Mouse (Mus musculus) macrophage (primary cell): ENCODE measurements around the gene Rnf181. TPM values are rescaled to one million over a fixed set of nuclear protein-coding genes. Genes with fewer than 3 reads are reported as not detected.

Experiments
- H3K27ac ChIP-seq: fragments of 350-480 bp; formaldehyde crosslinking; 2 replicates; pipeline ENCODE4 v1.9.0; 2021
- H3K36me3 ChIP-seq: fragments of 350-480 bp; formaldehyde crosslinking; 2 replicates; pipeline ENCODE4 v1.9.0; 2021; ENCODE audit errors: inconsistent target
- H3K4me3 ChIP-seq: fragments of 350-480 bp; formaldehyde crosslinking; 2 replicates; pipeline ENCODE4 v1.9.0; 2021; ENCODE audit errors: inconsistent target
- H3K79me2 ChIP-seq: fragments of 350-480 bp; formaldehyde crosslinking; 2 replicates; pipeline ENCODE4 v1.9.0; 2021; ENCODE audit errors: inconsistent target
- WGBS: methylation state at CpG from one replicate; pipeline ENCODE4 v1.1.7; 2026; ENCODE audit warnings: inconsistent platforms; ENCODE audit not compliant: missing documents; 5-methylcytosine and 5-hydroxymethylcytosine counted together
- polyA plus RNA-seq: library from polyadenylated mRNA; stranded (reverse); fragments of 250-400 nt; gene quantifications from 3 replicates; pipeline ENCODE4 v1.2.4, GENCODE M21; 2018; ENCODE audit warnings: inconsistent platforms

The Rnf181 gene
- polyA plus RNA-seq, 1 experiment from 2014 or later, result 89.0 TPM

GRCm38 (mm10) chr6:72374820-72375563 is 8.2 kb upstream of the Rnf181 start:
- Histone ChIP-seq H3K27ac (no peak overlapping the region), H3K79me2 (no peaks in the 10 kb centered on the region), H3K36me3 (no peaks in the 10 kb centered on the region), H3K4me3 (no peak overlapping the region)
- WGBS, result 15% methylated on average over 15 of the region's 15 CpGs

- Histone ChIP-seq H3K36me3 (no peaks in the 10 kb centered on the region), H3K4me3 (no peak overlapping the region), H3K79me2 (no peaks in the 10 kb centered on the region), H3K27ac (no peak overlapping the region)
- 85% methylated on average over 7 of the region's 7 CpGs for WGBS
Observed at GRCm38 (mm10) chr6:72374206-72374605, 7.5 kb upstream of the Rnf181 start.

- H3K27ac ChIP-seq, result no peak overlapping the region
- WGBS, result 95% methylated on average over 4 of the region's 4 CpGs
- H3K79me2 ChIP-seq, result no peaks in the 10 kb centered on the region
- H3K36me3 ChIP-seq, result no peaks in the 10 kb centered on the region
- no peak overlapping the region for H3K4me3 ChIP-seq
Observed at GRCm38 (mm10) chr6:72373184-72373583, 6.4 kb upstream of the Rnf181 start.

DNA sequence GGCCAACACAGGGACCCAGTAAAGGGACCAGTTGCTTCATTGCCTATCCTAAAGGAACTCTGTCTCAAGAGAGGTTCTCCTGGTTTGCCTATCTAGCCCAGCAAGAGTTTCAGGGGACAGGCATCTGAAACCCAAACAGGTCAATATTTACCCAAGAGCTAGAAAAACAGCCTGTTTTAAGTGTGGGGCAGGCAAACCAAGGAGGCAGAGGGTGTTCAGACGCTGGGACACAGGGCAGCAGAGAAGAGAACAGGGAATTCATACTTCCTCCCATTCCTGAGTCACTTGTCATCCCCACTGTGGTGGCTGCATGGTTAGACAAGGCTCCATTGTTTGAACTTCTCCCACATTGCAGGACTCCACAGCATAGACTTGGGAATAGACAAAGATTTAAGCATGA is 4.8 kb upstream of the Rnf181 start:
- Histone ChIP-seq H3K79me2 (no peaks in the 10 kb centered on the region), H3K27ac (no peak overlapping the region), H3K36me3 (no peaks in the 10 kb centered on the region), H3K4me3 (no peak overlapping the region)
- WGBS, result 44% methylated on average over 1 of the region's 1 CpGs

GRCm38 (mm10) chr6:72371147-72371546 is 4.4 kb upstream of the Rnf181 start:
- no peaks in the 10 kb centered on the region for H3K36me3 ChIP-seq
- WGBS, result 86% methylated on average over 4 of the region's 5 CpGs
- H3K27ac ChIP-seq, result no peak overlapping the region
- H3K4me3 ChIP-seq, result no peak overlapping the region
- H3K79me2 ChIP-seq, result no peaks in the 10 kb centered on the region

DNA sequence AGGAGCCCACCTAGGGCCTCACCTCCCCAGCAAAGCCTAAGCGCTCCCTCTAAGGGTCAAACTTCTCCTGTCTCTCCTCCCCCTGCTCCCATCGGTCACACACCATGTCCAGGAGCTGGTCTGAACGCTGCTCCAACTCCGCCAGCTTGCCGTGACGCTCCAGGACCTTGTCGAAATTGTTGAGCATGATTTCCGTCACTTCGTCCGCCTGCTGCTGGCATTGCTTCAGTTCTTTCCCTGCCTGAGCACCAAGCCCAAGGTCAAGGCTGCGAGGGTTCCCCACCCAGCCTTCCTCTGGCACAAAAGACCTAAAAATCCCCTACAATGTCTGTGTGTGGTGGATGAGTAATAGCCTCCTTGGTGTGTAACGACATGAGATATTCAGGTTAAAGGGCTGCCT is 3.3 kb upstream of the Rnf181 start:
- Histone ChIP-seq H3K36me3 (no peaks in the 10 kb centered on the region), H3K27ac (no peak overlapping the region), H3K79me2 (no peaks in the 10 kb centered on the region), H3K4me3 (no peak overlapping the region)
- WGBS, result 93% methylated on average over 12 of the region's 12 CpGs

DNA sequence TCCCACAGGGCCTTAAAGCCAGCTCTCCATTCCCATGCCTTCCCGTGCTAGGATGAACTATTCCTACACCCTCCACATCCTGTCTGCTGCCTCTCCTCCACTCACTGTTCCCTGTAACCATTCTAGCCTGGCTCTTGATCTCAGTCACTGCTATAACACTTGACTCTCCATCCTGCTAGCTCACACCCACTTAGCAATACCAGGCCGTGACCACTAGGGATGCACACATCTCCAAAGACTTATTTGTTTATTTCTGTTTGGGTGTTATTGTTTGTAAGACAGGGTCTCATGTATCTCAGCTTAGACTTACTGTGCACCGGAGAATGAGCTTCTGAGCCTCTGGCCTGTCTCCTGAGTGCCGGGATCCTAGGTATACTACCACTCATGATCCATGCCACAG is 2.8 kb upstream of the Rnf181 start:
- Histone ChIP-seq H3K79me2 (no peaks in the 10 kb centered on the region), H3K4me3 (no peak overlapping the region), H3K27ac (no peak overlapping the region), H3K36me3 (no peaks in the 10 kb centered on the region)
- 97% methylated on average over 3 of the region's 4 CpGs for WGBS

GRCm38 (mm10) chr6:72367460-72367974 is 761 bp upstream of the Rnf181 start:
- Histone ChIP-seq H3K4me3 (no peak overlapping the region), H3K79me2 (no peaks in the 10 kb centered on the region), H3K27ac (no peak overlapping the region), H3K36me3 (no peaks in the 10 kb centered on the region)
- 92% methylated on average over 2 of the region's 4 CpGs for WGBS

DNA sequence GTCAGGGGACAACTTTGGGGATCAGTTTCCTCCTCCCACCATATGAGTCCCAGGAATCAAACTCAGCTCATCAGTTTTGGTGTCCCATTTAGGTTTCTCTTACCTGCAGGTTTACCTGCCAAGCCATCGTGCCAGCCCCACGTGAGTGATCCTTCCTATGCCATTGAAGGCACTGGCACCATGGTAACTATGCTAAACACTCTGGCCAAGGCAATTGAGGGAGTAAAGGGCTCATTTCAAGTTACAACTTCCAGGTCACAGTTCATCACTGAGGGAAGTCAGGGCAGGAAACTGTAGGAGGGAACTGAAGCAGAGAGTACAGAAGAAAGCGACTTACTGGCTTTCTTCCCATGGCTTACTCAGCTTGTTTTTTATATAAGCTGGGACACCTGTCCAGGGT is 452 bp downstream of the Rnf181 start:
- Histone ChIP-seq H3K36me3 (no peaks in the 10 kb centered on the region), H3K27ac (no peak overlapping the region), H3K79me2 (peaks cover 9% of the 10 kb centered on the region), H3K4me3 (no peak overlapping the region)
- 66% methylated on average over 3 of the region's 3 CpGs for WGBS

DNA sequence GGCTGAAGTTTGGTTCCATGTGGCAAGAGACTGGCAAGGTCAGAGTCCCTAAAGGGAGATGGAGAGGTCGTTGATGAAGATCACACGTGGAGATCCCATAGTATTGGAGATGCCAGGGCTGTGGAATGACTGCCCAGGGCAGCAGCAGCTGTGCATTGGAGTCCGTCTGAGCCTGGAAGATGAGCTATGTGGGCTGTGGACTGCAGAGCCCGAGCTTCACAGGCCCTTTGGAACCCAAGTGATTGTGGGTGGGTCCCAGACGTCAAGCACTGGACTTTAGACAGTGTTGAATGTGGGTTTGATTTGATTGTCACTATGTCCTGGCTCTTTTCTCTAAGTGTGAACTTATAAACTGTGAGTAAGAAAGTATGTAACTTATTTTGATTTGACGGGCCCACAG is 1.8 kb downstream of the Rnf181 start:
- H3K4me3 ChIP-seq, result no peak overlapping the region
- H3K36me3 ChIP-seq, result peaks cover 6% of the 10 kb centered on the region; the same call in 1 of the 2 replicates
- H3K79me2 ChIP-seq, result peaks cover 20% of the 10 kb centered on the region
- H3K27ac ChIP-seq, result no peak overlapping the region
- WGBS, result 83% methylated on average over 6 of the region's 6 CpGs

DNA sequence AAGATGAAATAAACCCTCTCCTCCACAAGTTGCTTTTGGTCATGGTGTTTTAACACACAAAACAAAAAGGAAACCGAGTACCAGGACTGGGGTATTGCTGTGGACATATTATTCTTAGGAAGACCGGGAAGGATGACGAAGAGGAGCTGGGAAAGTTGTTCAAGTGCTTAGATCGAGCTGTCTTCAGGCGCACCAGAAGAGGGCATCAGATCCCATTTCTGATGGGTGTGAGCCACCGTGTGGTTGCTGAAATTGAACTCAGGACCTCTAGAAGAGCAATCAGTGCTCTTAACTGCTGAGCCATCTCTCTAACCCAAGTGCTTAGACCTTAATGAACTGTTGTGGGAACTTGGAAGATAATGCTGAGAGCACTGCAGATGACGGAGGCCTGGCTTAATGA is 2.7 kb downstream of the Rnf181 start:
- WGBS, result 53% methylated on average over 7 of the region's 7 CpGs
- no peak overlapping the region for H3K4me3 ChIP-seq
- H3K27ac ChIP-seq, result no peak overlapping the region
- H3K79me2 ChIP-seq, result peaks cover 20% of the 10 kb centered on the region
- H3K36me3 ChIP-seq, result peaks cover 15% of the 10 kb centered on the region; the same call in 1 of the 2 replicates

DNA sequence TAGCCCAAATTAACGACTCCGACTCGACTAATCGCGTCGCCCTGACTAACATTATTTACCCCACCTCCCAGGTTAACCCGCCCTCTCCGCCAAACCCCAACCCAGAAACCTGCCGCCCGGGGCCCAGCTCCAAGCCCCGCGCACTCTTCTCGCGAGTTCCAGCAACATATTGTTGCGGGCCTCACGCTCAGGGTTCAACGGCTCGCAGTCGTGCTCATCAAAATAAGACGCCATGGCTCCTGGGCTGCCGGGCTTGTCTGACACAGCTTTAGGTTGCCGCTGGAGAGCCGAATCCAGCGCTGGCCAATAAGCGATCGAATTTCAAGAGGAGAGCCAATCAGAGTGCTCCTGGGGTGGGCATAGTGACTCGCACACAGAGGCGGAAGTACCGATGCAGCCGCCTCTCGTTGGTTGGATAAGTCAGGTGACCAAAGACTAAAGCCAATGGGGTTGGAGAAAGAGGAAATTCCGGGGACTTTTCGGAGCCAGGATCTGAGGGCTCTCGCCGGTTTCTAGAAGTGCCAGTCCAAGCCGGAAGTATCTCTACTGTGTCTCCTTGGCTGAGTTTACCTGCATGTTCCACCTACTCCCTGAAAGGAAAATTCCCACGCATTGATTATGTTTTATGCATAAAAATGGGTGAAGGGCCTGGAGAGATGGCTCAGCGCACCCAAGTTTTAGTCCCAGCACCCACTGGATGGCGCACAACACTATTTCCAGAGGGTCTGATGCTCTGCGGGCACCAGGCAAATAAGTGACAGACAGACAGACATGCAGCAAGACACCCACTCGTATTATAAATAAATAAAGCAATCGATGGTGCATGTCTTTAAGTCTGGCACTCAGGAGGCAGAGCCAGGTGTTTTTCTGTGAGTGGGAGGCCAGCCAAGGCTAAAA is 4.4 kb downstream of the Rnf181 start:
- H3K4me3 ChIP-seq, result peak overlapping the region; percentile 98
- WGBS, result under 1% methylated on average over 41 of the region's 42 CpGs
- peaks cover 20% of the 10 kb centered on the region for H3K79me2 ChIP-seq
- peak overlapping the region; percentile 68 for H3K27ac ChIP-seq
- peaks cover 17% of the 10 kb centered on the region; the same call in 1 of the 2 replicates for H3K36me3 ChIP-seq

DNA sequence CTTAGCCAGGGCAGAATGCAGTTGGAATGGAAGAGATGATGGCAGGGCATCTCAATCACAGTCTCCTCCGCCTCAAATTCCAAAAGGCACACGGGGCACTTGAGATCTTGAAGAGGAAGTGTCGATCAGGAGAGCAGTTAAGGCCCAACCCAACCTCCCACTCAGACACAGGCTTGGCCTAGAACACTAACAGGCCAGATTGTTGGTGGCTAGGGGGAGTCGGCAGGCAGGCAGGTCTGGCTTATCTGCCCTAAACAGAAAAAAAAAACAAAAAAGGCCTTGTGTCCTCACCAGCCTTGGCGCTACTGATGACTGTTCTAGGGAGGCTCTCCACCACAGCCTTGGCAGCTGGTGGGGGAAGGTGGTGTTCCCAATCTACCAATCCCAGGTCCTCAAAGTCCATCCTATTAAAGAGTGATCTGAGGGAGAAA is 5.6 kb downstream of the Rnf181 start:
- Histone ChIP-seq H3K36me3 (peaks cover 17% of the 10 kb centered on the region; the same call in 1 of the 2 replicates), H3K4me3 (peak overlapping the region; percentile 98), H3K79me2 (peaks cover 20% of the 10 kb centered on the region), H3K27ac (no peak overlapping the region)
- WGBS, result 51% methylated on average over 4 of the region's 5 CpGs

GRCm38 (mm10) chr6:72360599-72360935 is 6.2 kb downstream of the Rnf181 start:
- H3K4me3 ChIP-seq, result no peak overlapping the region
- H3K27ac ChIP-seq, result no peak overlapping the region
- 89% methylated on average over 7 of the region's 7 CpGs for WGBS
- peaks cover 20% of the 10 kb centered on the region for H3K79me2 ChIP-seq
- H3K36me3 ChIP-seq, result peaks cover 17% of the 10 kb centered on the region; the same call in 1 of the 2 replicates
